Mouse (Mus musculus): ENCODE results near the gene Tmem100.

Tmem100 gene

DNA sequence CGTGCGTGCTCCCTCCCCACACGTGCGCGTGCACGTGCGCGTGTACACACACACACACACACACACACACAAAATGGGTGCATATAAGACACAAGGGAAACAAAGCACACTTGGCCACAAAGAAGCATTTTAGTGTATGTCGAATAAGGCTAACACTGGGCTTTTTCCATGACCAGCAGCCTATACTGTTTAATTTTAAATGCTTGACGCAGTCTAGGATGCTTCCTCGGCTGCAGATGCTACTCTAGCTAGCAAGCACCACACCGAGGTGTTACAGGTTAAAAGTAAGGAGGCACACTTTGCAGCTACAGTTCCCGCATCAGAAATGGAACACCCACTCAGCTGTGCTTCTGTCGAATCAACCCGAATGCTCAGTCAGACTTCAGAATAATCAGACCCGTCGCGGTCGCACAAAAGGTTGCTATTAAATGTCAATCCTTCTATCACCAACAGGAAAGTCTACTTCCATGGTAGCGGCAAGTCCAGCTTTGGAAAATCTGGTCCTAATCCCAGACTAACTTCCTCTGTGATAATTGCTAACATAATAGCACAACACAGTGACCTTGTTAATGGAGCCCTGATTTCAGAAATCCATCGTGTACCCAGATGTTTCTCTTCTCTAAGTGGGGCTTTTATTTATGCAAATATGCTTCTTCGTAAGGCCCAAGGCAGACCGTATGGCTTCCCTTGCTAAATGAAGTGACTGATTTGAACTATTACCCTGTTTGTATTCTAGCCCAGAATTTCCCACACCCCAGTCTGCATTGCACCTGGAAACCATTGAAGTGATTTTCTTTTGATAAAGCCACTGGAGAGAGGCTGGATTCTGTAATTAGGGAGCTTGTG is 36.5 kb downstream of the Tmem100 start:
- no peak for DNase-seq

DNA sequence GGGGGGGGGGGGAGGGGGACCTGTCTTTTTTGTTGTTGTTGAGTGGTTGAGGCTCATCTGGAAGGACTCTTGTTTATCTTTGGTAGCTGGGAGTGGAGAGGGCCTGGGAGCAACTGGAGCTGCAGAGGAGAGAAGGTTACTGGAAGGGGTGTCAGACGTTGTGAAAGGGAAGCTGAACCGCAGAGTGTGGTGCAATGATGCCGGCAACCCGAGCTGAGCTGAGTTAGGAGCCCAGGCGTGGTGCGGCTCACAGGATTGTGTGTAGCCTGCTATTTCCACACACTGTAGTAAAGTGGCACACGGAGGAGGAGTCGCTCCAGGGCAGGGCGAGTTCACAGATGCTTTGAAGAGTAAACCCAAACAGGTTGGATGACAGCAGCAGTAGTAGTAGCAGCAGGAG is 41.6 kb downstream of the Tmem100 start:
- no peak for DNase-seq

DNA sequence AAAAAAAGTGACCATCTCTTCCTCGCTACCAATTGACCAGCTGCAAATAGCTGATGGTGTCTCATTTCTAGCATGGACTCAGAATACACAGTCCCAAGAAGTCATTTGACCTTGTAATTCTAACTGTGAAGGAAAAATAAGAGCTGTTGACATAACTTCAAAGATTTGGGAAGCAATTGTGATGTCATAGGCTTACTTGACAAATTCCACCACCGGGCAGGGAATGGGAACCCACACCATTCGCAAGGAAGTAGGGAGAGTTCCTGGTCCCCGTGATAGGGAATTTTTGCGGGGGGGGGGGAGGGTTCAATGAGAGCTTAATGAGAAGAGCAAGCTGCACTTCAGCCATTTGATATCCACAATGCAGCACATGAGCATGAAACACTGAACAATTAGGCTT is 43.1 kb downstream of the Tmem100 start:
- DNase-seq: no peak

DNA sequence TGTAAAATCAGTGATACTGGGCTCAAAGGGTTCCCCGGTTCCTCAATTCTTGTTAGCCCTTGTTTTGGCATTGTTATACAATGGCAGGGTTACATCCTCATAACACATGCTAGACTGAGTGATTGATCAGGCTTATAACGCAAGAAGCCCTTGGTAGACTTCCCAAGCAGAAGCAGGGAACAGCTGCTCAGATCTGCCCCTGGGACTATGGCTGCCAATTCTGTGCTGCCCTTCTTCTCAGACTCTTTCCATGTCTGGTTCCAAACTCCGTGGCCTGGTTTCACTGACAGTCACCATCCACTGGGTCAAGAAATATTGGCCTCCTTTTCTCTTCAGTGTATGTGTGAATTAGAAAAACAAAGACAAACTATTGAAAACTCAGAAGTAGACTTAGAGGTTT is 46.5 kb downstream of the Tmem100 start:
- DNase-seq: no peak

DNA sequence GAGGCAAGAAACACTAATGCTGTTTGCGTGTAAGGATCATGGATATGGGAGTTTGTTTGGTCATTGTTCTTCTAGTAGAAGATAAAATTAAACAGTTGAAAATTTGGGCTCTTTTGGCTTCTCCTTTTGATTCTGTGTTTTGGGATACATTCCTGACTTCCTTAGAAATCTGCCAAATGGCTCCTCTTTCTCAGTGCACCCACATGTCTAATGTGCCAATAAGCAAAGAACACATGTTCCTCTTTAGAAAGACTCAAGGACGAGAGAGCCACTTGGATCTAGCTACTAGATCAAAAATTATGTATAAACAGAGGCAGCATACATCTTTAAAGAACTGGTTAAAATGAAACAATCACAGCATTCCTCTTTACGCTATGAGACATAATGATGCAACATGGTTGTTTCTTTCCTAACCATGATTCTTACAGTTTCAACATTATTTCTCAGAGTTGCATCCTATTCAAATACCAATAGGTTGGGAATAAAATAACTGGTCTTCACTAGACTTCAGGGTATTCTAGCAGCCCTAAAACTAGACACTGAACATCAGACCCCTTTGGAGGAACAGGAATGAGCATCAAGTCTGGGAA is 50.6 kb downstream of the Tmem100 start:
- DNase-seq: no peak

DNA sequence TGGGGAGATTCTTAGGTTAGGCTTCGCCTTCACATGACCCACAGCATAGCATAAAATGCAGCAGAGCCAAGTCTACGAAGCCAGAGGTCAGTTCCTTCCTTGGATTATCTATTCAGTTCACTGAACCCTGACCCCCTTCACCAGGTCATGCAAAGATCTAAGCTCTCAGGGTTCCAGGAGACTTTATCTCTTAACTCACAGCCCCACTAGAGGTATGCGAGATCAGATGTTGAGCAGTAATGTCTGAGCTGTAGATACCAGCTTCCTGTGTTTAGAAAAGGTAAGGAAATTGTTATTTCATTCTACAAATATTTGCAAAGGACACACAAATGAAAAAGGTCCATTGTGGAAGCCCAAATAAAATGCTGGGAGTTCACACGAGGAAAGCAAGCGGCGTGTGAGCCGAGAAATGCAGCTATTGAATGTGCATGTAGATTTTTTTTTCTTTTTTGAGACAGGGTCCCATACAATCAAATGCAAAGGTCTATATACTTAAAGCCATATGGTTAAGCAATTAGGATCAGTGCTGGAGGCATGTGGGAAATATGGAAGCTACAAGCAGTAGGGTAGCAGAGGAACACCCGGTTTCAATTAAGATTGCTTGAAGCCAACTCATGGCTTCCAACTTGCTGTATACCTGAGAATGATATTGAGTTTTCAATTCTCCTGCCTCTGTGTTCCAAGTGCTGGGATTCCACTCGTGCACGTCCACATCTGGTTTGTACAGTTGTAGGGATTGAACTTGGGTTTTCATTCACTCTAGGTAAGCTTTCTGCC is 51.9 kb downstream of the Tmem100 start:
- DNase-seq: no peak

DNA sequence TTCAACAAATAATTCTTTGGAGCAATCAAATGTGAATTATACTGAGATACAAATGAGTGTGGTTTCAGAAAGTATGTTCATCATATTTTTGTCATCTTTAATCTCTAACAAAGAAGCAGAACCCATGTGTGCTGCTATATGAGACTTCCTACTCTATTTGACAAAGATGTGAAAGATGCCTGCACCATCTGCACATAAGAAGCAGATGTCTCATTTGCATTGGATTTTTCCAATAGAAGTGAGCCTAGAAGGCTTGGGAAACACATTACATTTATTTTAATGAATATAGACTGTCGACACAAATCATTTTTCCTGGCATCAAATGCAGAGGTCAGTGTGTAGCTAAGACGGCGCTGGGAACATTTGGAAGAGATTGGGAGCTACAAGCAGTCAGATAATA is 52.9 kb downstream of the Tmem100 start:
- no peak for DNase-seq

DNA sequence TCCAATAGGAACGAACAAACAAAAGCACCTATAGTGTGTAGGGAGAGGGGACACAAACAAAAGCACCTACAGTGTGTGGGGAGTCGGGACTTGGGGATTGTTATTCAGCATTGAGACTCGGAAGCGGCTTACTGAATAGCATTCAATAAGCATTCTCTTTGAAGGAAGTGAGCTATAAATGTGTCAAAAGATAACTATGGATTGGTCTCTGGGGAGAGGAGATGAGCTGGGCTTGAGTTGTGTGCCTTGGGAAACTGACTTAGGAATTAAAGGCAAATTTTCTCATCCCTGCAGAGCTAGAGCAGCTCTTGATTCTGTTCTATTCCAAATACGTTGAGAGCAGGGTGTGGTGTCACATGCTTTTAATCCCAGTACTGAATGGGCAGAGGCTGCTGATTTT is 54.0 kb downstream of the Tmem100 start:
- DNase-seq: no peak

All from cerebellum, adult 11 months (tissue).